Mouse (Mus musculus) lung, adult 2 months (tissue): Measurements from ENCODE around the gene Prpf31. TPM values are rescaled to one million over a fixed set of nuclear protein-coding genes. Genes with fewer than 3 reads are reported as not detected.

ENCODE experiments used
- DNase-seq: peaks from one replicate; pipeline ENCODE4 v3.0.0; 2022
- H3K4me1 ChIP-seq: fragments of 200-500 bp; 2 replicates; pipeline ENCODE4 v1.6.1; 2011; ENCODE audit warnings: low read length; ENCODE audit not compliant: control insufficient read depth, insufficient read depth
- H3K4me3 ChIP-seq: fragments of 200-500 bp; replicated peaks from 2 replicates; pipeline ENCODE3; 2011; ENCODE audit warnings: low read depth, mild to moderate bottlenecking, control low read depth, low read length; ENCODE audit errors: extremely low read depth
- CTCF ChIP-seq: fragments of 200-500 bp; IDR thresholded peaks from 2 replicates; pipeline ENCODE4 v1.5.1; 2011; ENCODE audit warnings: mild to moderate bottlenecking, low read length, control low read depth; ENCODE audit not compliant: insufficient read depth
- POLR2A ChIP-seq: fragments of 200-500 bp; IDR thresholded peaks from 2 replicates; pipeline ENCODE4 v1.6.1; 2011; ENCODE audit warnings: low read depth, mild to moderate bottlenecking, control low read depth, low read length, borderline replicate concordance; ENCODE audit errors: extremely low read depth
- WGBS: fragments of 180-500 bp; shearing (Covaris S2); methylation state at CpG from one replicate; pipeline ENCODE4 v1.1.7; 2018; 5-methylcytosine and 5-hydroxymethylcytosine counted together
- polyA plus RNA-seq: library from polyadenylated mRNA; depleted of rRNA; stranded (reverse); fragments of >200 nt; gene quantifications from 2 replicates; pipeline ENCODE4 v1.2.3, GENCODE M21; 2012; rRNA removed

Prpf31 gene
- polyA plus RNA-seq, 1 experiment, result 24.9 TPM

GRCm38 (mm10) chr7:3683908-3684550 lies 54.2 kb downstream of the Prpf31 start:
- Histone ChIP-seq H3K4me1 (no peaks in the 10 kb centered on the region), H3K4me3 (no peak overlapping the region)
- 78% methylated on average over 10 of the region's 10 CpGs for WGBS
- TF ChIP-seq POLR2A (no peak), CTCF (no peak)
- DNase-seq, result no peak

DNA sequence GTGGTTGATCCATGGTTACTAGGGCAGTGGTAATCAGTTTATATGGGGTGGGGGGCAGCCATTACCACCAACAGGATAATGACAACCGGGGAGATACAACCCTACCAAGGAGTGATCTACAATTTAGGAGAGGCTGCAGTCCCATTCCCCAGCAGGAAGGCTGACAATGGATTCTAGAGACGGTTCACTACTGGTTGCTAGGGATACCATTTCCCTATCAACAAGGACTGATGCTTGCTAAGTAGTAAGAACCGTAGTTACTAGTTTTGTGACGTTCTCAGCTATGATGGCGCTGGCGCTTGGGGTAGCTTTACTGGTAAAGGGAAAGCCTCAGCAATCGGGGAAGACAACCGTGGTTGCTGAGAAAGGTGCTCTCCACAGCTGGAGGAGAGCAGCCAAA lies 54.9 kb downstream of the Prpf31 start:
- no peak overlapping the region for H3K4me3 ChIP-seq
- 84% methylated on average over 8 of the region's 8 CpGs for WGBS
- DNase-seq, result no peak
- TF ChIP-seq POLR2A (no peak), CTCF (no peak)
- no peaks in the 10 kb centered on the region for H3K4me1 ChIP-seq

GRCm38 (mm10) chr7:3685400-3686187 lies 55.8 kb downstream of the Prpf31 start:
- 88% methylated on average over 31 of the region's 31 CpGs for WGBS
- TF ChIP-seq CTCF (no peak), POLR2A (no peak)

GRCm38 (mm10) chr7:3691919-3692318 lies 62.1 kb downstream of the Prpf31 start:
- H3K4me1 ChIP-seq, result no peaks in the 10 kb centered on the region
- TF ChIP-seq POLR2A (no peak), CTCF (no peak)
- peak overlapping the region; percentile 59 for H3K4me3 ChIP-seq
- DNase-seq, result no peak
- WGBS, result 31% methylated on average over 3 of the region's 3 CpGs

More at GRCm38 (mm10) chr7:3685400-3686187, 55.8 kb downstream of the Prpf31 start:
- Histone ChIP-seq H3K4me3 (no peak overlapping the region), H3K4me1 (no peaks in the 10 kb centered on the region)
- DNase-seq, result no peak

Other genes with a start within 250 kb of the Prpf31 start
- gene Cacng8, start 239.3 kb upstream of the Prpf31 start, polyA plus RNA-seq, result 0.37 TPM in 1 of 2 replicates, not detected in the other
- 0.14 and 1.2 TPM in 2 replicates for gene Cacng6, start 205.8 kb upstream of the Prpf31 start, polyA plus RNA-seq
- 0.07 and 0.25 TPM in 2 replicates for gene Tarm1, start 127.4 kb upstream of the Prpf31 start, polyA plus RNA-seq
- 0.18 and 0.28 TPM in 2 replicates for gene Oscar, start 13.8 kb upstream of the Prpf31 start, polyA plus RNA-seq
- 151 and 167 TPM in 2 replicates for gene Ndufa3, start 12.6 kb upstream of the Prpf31 start, polyA plus RNA-seq
- 6.3 and 8.2 TPM in 2 replicates for gene Tfpt, start 56 bp upstream of the Prpf31 start, polyA plus RNA-seq
- gene Cnot3, start 15.3 kb downstream of the Prpf31 start, polyA plus RNA-seq, result 59.6 and 62.2 TPM in 2 replicates
- gene Leng1, start 35.9 kb downstream of the Prpf31 start, polyA plus RNA-seq, result 3.0 and 3.8 TPM in 2 replicates
- 79.8 and 83.7 TPM in 2 replicates for gene Tmc4, start 47.6 kb downstream of the Prpf31 start, polyA plus RNA-seq
- 100.0 and 102 TPM in 2 replicates for gene Tsen34, start 62.9 kb downstream of the Prpf31 start, polyA plus RNA-seq
- 59.9 and 60.1 TPM in 2 replicates for gene Mboat7, start 63.5 kb downstream of the Prpf31 start, polyA plus RNA-seq
- 1,077 and 1,126 TPM in 2 replicates for gene Rps9, start 74.0 kb downstream of the Prpf31 start, polyA plus RNA-seq
- 15.3 and 27.7 TPM in 2 replicates for gene Pirb, start 90.4 kb downstream of the Prpf31 start, polyA plus RNA-seq
- gene Gm15448, start 195.7 kb downstream of the Prpf31 start, polyA plus RNA-seq, result 0.78 and 1.4 TPM in 2 replicates
- gene Pira2, start 215.1 kb downstream of the Prpf31 start, polyA plus RNA-seq, result 1.4 and 2.8 TPM in 2 replicates